Mouse (Mus musculus): ENCODE results near the gene Hnf4a. TPM values are rescaled to one million over a fixed set of nuclear protein-coding genes. Genes with fewer than 3 reads are reported as not detected.
"Not testable (repeated sequence)": the region's sequence is repeated elsewhere in the genome, so short reads cannot be mapped to it uniquely, and the experiment has no call there.

Gene Hnf4a
- total RNA-seq, 2 experiments from 2014 or later = not detected

GRCm38 (mm10) chr2:163617232-163617863, 110.7 kb downstream of the Hnf4a start:
- DNase-seq (ENCODE audit: low spot score in 2 of 2) = no peak

- no peak for DNase-seq (ENCODE audit: low spot score in 2 of 2)
Measured at GRCm38 (mm10) chr2:163617874-163618273, 111.3 kb downstream of the Hnf4a start.

DNA sequence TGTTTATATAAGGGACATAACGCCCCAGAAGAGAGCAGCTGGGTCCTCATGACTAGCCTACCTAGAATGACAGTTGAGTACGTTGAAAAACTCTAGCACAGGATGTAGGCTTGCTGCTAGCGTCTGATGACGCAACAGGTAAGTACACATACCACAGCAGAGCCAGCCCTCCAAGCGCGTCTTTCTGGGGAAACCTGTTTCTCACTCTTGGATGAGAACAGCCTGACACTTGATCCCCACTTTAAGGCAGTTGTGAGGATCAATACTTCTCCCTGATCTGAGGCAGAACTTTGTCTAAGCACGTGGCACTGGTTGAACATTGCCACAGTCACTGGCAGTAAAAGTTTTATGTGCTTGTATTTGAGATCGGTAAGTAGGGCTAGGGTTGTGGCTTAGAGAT, 113.8 kb downstream of the Hnf4a start:
- no peak for DNase-seq (ENCODE audit: low spot score in 2 of 2)

DNA sequence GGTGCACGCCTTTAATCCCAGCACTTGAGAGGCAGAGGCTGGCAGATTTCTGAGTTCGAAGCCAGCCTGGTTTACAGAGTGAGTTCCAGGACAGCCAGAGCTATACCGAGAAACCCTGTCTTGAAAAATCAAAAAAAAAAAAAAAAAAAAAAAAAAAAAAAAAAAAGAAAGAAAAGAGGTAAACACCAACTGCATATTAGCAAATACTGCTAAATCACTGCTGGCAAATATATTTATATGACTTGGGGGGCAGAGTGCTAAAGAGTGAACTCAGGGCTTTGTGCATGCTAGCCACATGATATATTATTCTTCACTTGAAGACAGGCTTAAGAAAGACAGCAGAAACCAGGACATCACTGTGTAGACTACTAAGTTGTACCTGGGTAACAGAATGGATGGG, 114.8 kb downstream of the Hnf4a start:
- DNase-seq (ENCODE audit: low spot score in 2 of 2) = not testable (repeated sequence)

Other genes starting within 250 kb of the Hnf4a start
- gene Jph2, start 108.8 kb upstream of the Hnf4a start, total RNA-seq (2021) = under 1 TPM; 0.56 to 0.58 TPM
- 10 to 100 TPM; 22.2 to 25.0 TPM for gene Oser1, start 82.1 kb upstream of the Hnf4a start, total RNA-seq (2021)
- 10 to 100 TPM; 71.5 to 73.3 TPM for gene Gdap1l1, start 68.3 kb upstream of the Hnf4a start, total RNA-seq (2021)
- gene Fitm2, start 34.2 kb upstream of the Hnf4a start, total RNA-seq (2021) = 10 to 100 TPM; 20.1 to 20.8 TPM
- not detected for gene R3hdml, start 14.5 kb upstream of the Hnf4a start, total RNA-seq (2021)
- gene Ttpal, start 95.5 kb downstream of the Hnf4a start, total RNA-seq (2021) = 10 to 100 TPM; 66.3 to 68.8 TPM
- gene Serinc3, start 138.3 kb downstream of the Hnf4a start, total RNA-seq (2021) = 100 to 1,000 TPM; 223 to 236 TPM
- 100 to 1,000 TPM; 130 to 132 TPM for gene Pkig, start 151.6 kb downstream of the Hnf4a start, total RNA-seq (2021)
- under 1 TPM; 0.70 to 0.80 TPM for gene Ada, start 243.4 kb downstream of the Hnf4a start, total RNA-seq (2021)

All from left cerebral cortex, adult 18-20 months (tissue).